Mouse (Mus musculus) CH12.LX (cell line): ENCODE results near the gene 4930404N11Rik. TPM values are rescaled to one million over a fixed set of nuclear protein-coding genes. Genes with fewer than 3 reads are reported as not detected.

Experiments used
- DNase-seq: peaks from one replicate; pipeline ENCODE4 v3.0.0-alpha.2; 2013; ENCODE audit errors: extremely low read depth
- H3K27ac ChIP-seq: 2 replicates; pipeline ENCODE4 v1.5.1; 2012; ENCODE audit warnings: low read depth, mild to moderate bottlenecking, control low read depth, moderate library complexity; ENCODE audit not compliant: insufficient read depth
- H3K27me3 ChIP-seq: replicated peaks from 2 replicates; pipeline ENCODE3; 2012; ENCODE audit warnings: inconsistent platforms
- H3K36me3 ChIP-seq, 2 experiments: replicated peaks in 1 of 2; 2 replicates each; pipeline versions ENCODE3 to v1.6.1; 2012; ENCODE audit warnings: inconsistent platforms in 1 of 2, low read length in 1 of 2, mild to moderate bottlenecking in 1 of 2, mixed read lengths in 1 of 2, moderate library complexity in 1 of 2; ENCODE audit not compliant: control insufficient read depth in 1 of 2, insufficient read depth in 1 of 2
- H3K4me1 ChIP-seq, 2 experiments: 2 replicates each; pipeline ENCODE4 v1.6.1; 2012; ENCODE audit warnings: inconsistent platforms in 1 of 2, moderate library complexity in 1 of 2; ENCODE audit not compliant: insufficient read depth in 2 of 2, control insufficient read depth in 1 of 2
- H3K4me2 ChIP-seq: 2 replicates; pipeline ENCODE4 v1.6.1; 2012; ENCODE audit warnings: low read depth, mild to moderate bottlenecking, control low read depth; ENCODE audit not compliant: poor library complexity, insufficient read depth, severe bottlenecking
- H3K4me3 ChIP-seq, 3 experiments: fragments of 150-350 bp in 1 of 3; sonication (generic) in 1 of 3; replicated peaks in 1 of 3; 2 replicates each; pipeline versions ENCODE3 to v1.5.1; 2011 to 2012; ENCODE audit warnings: low read depth in 2 of 3, low read length in 2 of 3, mild to moderate bottlenecking in 2 of 3, moderate library complexity in 2 of 3, control low read depth in 1 of 3, improper control_type of control experiment in 1 of 3, inconsistent platforms in 1 of 3, mixed read lengths in 1 of 3; ENCODE audit not compliant: poor library complexity in 1 of 3
- H3K79me2 ChIP-seq: replicated peaks from 2 replicates; pipeline ENCODE4 v1.6.1; 2012; ENCODE audit warnings: mild to moderate bottlenecking, moderate library complexity; ENCODE audit not compliant: control insufficient read depth, poor library complexity, insufficient read depth, severe bottlenecking; ENCODE audit errors: extremely low read depth
- H3K9ac ChIP-seq: 2 replicates; pipeline ENCODE4 v1.6.1; 2012; ENCODE audit warnings: low read depth, mild to moderate bottlenecking, control low read depth, moderate library complexity; ENCODE audit not compliant: insufficient read depth
- H3K9me3 ChIP-seq: replicated peaks from 2 replicates; pipeline ENCODE3; 2012; ENCODE audit warnings: low read length, inconsistent platforms, mixed read lengths
- CHD2 ChIP-seq: IDR thresholded peaks from 2 replicates; pipeline ENCODE4 v1.6.1; 2011; ENCODE audit warnings: low read length, improper control_type of control experiment
- CTCF ChIP-seq, 2 experiments: IDR thresholded peaks in 1 of 2; conservative IDR thresholded peaks in 1 of 2; 2 replicates each; pipeline ENCODE4 v1.5.1; 2011 to 2012; ENCODE audit warnings: low read depth in 2 of 2, low read length in 2 of 2, improper control_type of control experiment in 1 of 2, inconsistent platforms in 1 of 2, mild to moderate bottlenecking in 1 of 2, moderate library complexity in 1 of 2
- ELF1 ChIP-seq: IDR thresholded peaks from 2 replicates; pipeline ENCODE4 v1.6.1; 2014; ENCODE audit warnings: low read depth, mild to moderate bottlenecking, inconsistent platforms, low read length, improper control_type of control experiment
- EP300 ChIP-seq: IDR thresholded peaks from 2 replicates; pipeline ENCODE4 v1.6.1; 2011; ENCODE audit warnings: low read length, improper control_type of control experiment
- GABPA ChIP-seq: IDR thresholded peaks from 2 replicates; pipeline ENCODE4 v1.6.1; 2012; ENCODE audit warnings: low read depth, low read length, improper control_type of control experiment, inconsistent platforms; ENCODE audit not compliant: insufficient replicate concordance
- IRF4 ChIP-seq: IDR thresholded peaks from 2 replicates; pipeline ENCODE4 v1.6.1; 2014; ENCODE audit warnings: low read depth, mild to moderate bottlenecking, inconsistent platforms, low read length, improper control_type of control experiment
- JUN ChIP-seq: IDR thresholded peaks from 2 replicates; pipeline ENCODE4 v1.6.1; 2011; ENCODE audit warnings: low read depth, mild to moderate bottlenecking, low read length, improper control_type of control experiment, moderate library complexity; ENCODE audit not compliant: insufficient read depth
- MAFK ChIP-seq: IDR thresholded peaks from 2 replicates; pipeline ENCODE4 v1.6.1; 2011; ENCODE audit warnings: low read length, improper control_type of control experiment; ENCODE audit not compliant: insufficient replicate concordance
- NRF1 ChIP-seq: IDR thresholded peaks from 2 replicates; pipeline ENCODE4 v1.6.1; 2014; ENCODE audit warnings: low read depth, mild to moderate bottlenecking, inconsistent platforms, low read length, improper control_type of control experiment, moderate library complexity
- PAX5 ChIP-seq: IDR thresholded peaks from 2 replicates; pipeline ENCODE4 v1.6.1; 2012; ENCODE audit warnings: low read length, inconsistent platforms, mixed read lengths
- POLR2A ChIP-seq: IDR thresholded peaks from 2 replicates; pipeline ENCODE4 v1.6.1; 2011; ENCODE audit warnings: low read depth, mild to moderate bottlenecking, improper control_type of control experiment, low read length
- POLR2AphosphoS2 ChIP-seq: IDR thresholded peaks from 2 replicates; pipeline ENCODE4 v1.6.1; 2011; ENCODE audit warnings: low read depth, low read length, improper control_type of control experiment
- RAD21 ChIP-seq: IDR thresholded peaks from 2 replicates; pipeline ENCODE4 v1.6.1; 2011; ENCODE audit warnings: low read depth, mild to moderate bottlenecking, low read length, improper control_type of control experiment, moderate library complexity
- SIN3A ChIP-seq: IDR thresholded peaks from 2 replicates; pipeline ENCODE4 v1.6.1; 2012; ENCODE audit warnings: low read length, improper control_type of control experiment, inconsistent platforms
- SMC3 ChIP-seq: IDR thresholded peaks from 2 replicates; pipeline ENCODE4 v1.6.1; 2011; ENCODE audit warnings: low read depth, low read length, improper control_type of control experiment
- TBP ChIP-seq: conservative IDR thresholded peaks from 2 replicates; pipeline ENCODE4 v1.6.1; 2011; ENCODE audit warnings: low read depth, low read length, improper control_type of control experiment
- TCF12 ChIP-seq: IDR thresholded peaks from 2 replicates; pipeline ENCODE4 v1.6.1; 2014; ENCODE audit warnings: low read depth, mild to moderate bottlenecking, inconsistent platforms, low read length, improper control_type of control experiment
- USF1 ChIP-seq: IDR thresholded peaks from 2 replicates; pipeline ENCODE4 v1.6.1; 2014; ENCODE audit warnings: low read depth, mild to moderate bottlenecking, inconsistent platforms, low read length, improper control_type of control experiment
- USF2 ChIP-seq: conservative IDR thresholded peaks from 2 replicates; pipeline ENCODE4 v1.6.1; 2011; ENCODE audit warnings: low read depth, low read length, improper control_type of control experiment
- ZC3H11A ChIP-seq: IDR thresholded peaks from 2 replicates; pipeline ENCODE4 v1.6.1; 2012; ENCODE audit warnings: low read depth, mild to moderate bottlenecking, inconsistent platforms, low read length, improper control_type of control experiment
- ZKSCAN1 ChIP-seq: IDR thresholded peaks from 2 replicates; pipeline ENCODE4 v1.6.1; 2012; ENCODE audit warnings: low read depth, inconsistent platforms, low read length, improper control_type of control experiment, borderline replicate concordance
- ZNF384 ChIP-seq: IDR thresholded peaks from 2 replicates; pipeline ENCODE4 v1.6.1; 2012; ENCODE audit warnings: low read depth, low read length, improper control_type of control experiment, inconsistent platforms
- dilution Hi-C: fragments of 300-500 bp; cut with MboI; formaldehyde crosslinking; loops from 2 replicates; pipeline ENCODE4 v1.14.3; 2020; ENCODE audit warnings: low sequenced_read_pairs; ENCODE audit not compliant: extremely low pct_unique_long_range_greater_than_20kb, extremely low pct_ligation_motif_present
- in situ Hi-C: fragments of 300-500 bp; cut with MboI; formaldehyde crosslinking; loops from 3 replicates; pipeline ENCODE4 v1.14.3; 2019; ENCODE audit warnings: low sequenced_read_pairs, low pct_ligation_motif_present, low pct_unique_long_range_greater_than_20kb, mixed read lengths
- polyA plus RNA-seq: library from polyadenylated mRNA; unstranded; fragments of >175 nt; gene quantifications from 2 replicates; pipeline ENCODE4 v1.2.1, GENCODE M21; 2012; ENCODE audit warnings: low read depth; ENCODE audit not compliant: insufficient read length
- total RNA-seq, 2 experiments: library from RNA; depleted of rRNA; stranded (reverse); fragments of 300-350 nt in 1 of 2; fragments of >200 nt in 1 of 2; gene quantifications; 2 replicates each; pipeline ENCODE4 v1.2.3; 2012 to 2014

The 4930404N11Rik gene
- total and polyA plus RNA-seq, 3 experiments = 0.23 to 5.2 (median 2.7) TPM

DNA sequence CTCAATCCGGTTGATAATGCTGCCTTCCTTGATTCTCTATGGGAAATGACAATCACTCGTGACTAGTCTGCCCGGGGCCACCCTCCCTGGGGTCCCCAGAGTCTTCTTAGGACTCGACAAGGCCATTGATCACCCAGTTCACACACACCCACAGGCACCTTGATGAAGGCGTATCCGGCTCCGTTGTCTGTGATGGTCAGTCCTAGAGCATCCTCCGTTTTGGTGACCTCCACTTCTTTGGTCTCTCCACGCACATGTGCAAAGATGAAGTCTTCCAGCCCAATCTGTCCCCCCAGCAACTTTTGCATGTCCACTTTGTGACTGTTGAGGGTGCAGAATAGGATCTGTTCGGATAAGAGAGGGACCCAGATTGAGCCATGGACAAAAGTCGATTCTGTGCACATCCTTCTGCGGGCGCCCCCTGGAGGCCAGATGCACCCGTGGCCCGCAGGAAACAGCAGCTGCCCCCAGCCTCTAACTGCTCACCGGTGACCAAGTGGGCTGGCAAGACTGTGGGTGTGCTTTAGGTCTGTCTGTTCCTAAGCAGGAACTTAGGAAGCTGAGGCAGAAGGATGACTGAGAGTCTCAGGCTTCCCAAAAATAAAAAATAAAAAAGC is 24.2 kb downstream of the 4930404N11Rik start:
- peaks cover 27% of the 10 kb centered on the region for H3K27me3 ChIP-seq
- dilution Hi-C loops (no loop called here), in situ Hi-C loops (loop anchor here (5.0 kb wide), 1 partner anchor 49 kb away; the partner anchor contains the start of genes Pip5k1c and Tjp3)
- H3K36me3 ChIP-seq = peaks cover 1 to 13% of the 10 kb centered on the region in 2 experiments
- no peak overlapping the region for H3K4me2 ChIP-seq
- H3K4me3 ChIP-seq = no peak overlapping the region
- peaks cover 0 to 25% of the 10 kb centered on the region in 2 experiments; a peak in 2 of 4 replicates for H3K4me1 ChIP-seq
- no peak overlapping the region for H3K27ac ChIP-seq
- peak; percentile 58 for DNase-seq
- H3K79me2 ChIP-seq = no peaks in the 10 kb centered on the region
- no peak overlapping the region for H3K9ac ChIP-seq
- no peak for TF ChIP-seq USF2
- TF ChIP-seq SMC3 = peak; percentile 63
- TF ChIP-seq POLR2A = no peak
- TF ChIP-seq USF1 = no peak
- no peak for TF ChIP-seq TBP
- no peak for TF ChIP-seq CHD2
- peak; percentile 50 to 80 for TF ChIP-seq CTCF (conservative IDR thresholded peaks at IDR 0.05 in 1 of 2, IDR thresholded peaks at IDR 0.05 in 1 of 2; ENCODE audit: low read depth in 2 of 2, low read length in 2 of 2)
- TF ChIP-seq TCF12 = no peak
- peak; percentile 25 for TF ChIP-seq RAD21
- no peaks in the 10 kb centered on the region for H3K9me3 ChIP-seq

GRCm38 (mm10) chr10:81340551-81341332 is 24.9 kb downstream of the 4930404N11Rik start:
- no peaks in the 10 kb centered on the region for H3K79me2 ChIP-seq
- no peaks in the 10 kb centered on the region for H3K9me3 ChIP-seq
- TF ChIP-seq USF2 (no peak), TBP (no peak), SIN3A (no peak), MAFK (no peak), ZNF384 (no peak), NRF1 (no peak), GABPA (no peak), JUN (no peak), CHD2 (no peak), ZKSCAN1 (no peak), ELF1 (no peak), EP300 (no peak), ZC3H11A (no peak), IRF4 (no peak), PAX5 (no peak), POLR2AphosphoS2 (no peak)
- TF ChIP-seq, all 38 proteins: peak for 0
- H3K4me2 ChIP-seq = no peak overlapping the region
- H3K4me1 ChIP-seq = peaks cover 0 to 25% of the 10 kb centered on the region in 2 experiments; a peak in 2 of 4 replicates
- H3K27ac ChIP-seq = no peak overlapping the region
- in situ Hi-C loops (loop anchor here (5.0 kb wide), 1 partner anchor 48 kb away; the partner anchor contains the start of genes Pip5k1c and Tjp3), dilution Hi-C loops (no loop called here)
- no peak overlapping the region for H3K9ac ChIP-seq
- DNase-seq = no peak
- peaks cover 0 to 6% of the 10 kb centered on the region in 2 experiments for H3K36me3 ChIP-seq
- no peak overlapping the region for H3K4me3 ChIP-seq
- H3K27me3 ChIP-seq = peaks cover 27% of the 10 kb centered on the region
